Mouse (Mus musculus) G1E (cell line): ENCODE data around the gene Exo1.

Source experiments
- CTCF ChIP-seq: IDR thresholded peaks from 2 replicates; pipeline ENCODE4 v1.5.1; 2012; ENCODE audit warnings: low read depth, low read length, inconsistent platforms, mixed read lengths
- GATA1 ChIP-seq: IDR thresholded peaks from 2 replicates; pipeline ENCODE4 v1.6.1; 2012; ENCODE audit warnings: borderline replicate concordance, low read length, inconsistent platforms, mixed read lengths
- GATA2 ChIP-seq: IDR thresholded peaks from 2 replicates; pipeline ENCODE4 v1.6.1; 2012; ENCODE audit warnings: low read depth, low read length, inconsistent platforms, borderline replicate concordance
- POLR2AphosphoS5 ChIP-seq: IDR thresholded peaks from 2 replicates; pipeline ENCODE4 v1.6.1; 2012; ENCODE audit warnings: low read depth, low read length, inconsistent platforms; ENCODE audit not compliant: insufficient replicate concordance

- TF ChIP-seq GATA1 (no peak), CTCF (no peak), POLR2AphosphoS5 (no peak), GATA2 (no peak)
Measured at GRCm38 (mm10) chr1:175950421-175950820, 70.0 kb downstream of the Exo1 start.
